Mouse (Mus musculus) kidney, postnatal 36 days (tissue): Measurements from ENCODE around the gene Crebrf.

ENCODE experiments used
- DNase-seq, 2 experiments: peaks; one replicate each; pipeline ENCODE4 v3.0.0; 2021 to 2022; ENCODE audit warnings: mixed read lengths in 2 of 2

Gene Crebrf

GRCm38 (mm10) chr17:26715271-26715758, at the start of gene Crebrf:
Gene Crebrf, plus strand, starts transcription at chr17:26715650.
- peak; percentile 99 for DNase-seq

DNA sequence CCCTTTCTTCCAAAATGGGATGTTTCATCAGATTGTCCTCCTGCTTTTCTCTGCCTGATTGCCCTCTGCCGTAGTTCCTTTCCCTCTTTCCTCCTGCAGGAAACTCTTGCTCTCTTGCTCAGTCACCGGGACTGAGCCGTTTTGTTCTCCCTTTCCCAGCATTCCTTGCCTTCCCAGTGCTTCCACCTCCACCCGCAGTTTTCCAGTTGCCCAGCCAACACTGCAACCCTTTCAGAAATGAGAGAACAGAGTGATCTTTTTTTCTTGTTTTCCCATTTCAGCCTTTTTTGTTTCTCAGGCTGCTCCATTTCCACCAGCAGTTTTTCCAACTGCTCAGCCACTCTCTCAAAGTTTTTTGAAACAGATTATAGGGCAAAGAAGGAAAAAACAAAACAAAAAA, 44.2 kb upstream of the Crebrf start:
- DNase-seq: no peak

DNA sequence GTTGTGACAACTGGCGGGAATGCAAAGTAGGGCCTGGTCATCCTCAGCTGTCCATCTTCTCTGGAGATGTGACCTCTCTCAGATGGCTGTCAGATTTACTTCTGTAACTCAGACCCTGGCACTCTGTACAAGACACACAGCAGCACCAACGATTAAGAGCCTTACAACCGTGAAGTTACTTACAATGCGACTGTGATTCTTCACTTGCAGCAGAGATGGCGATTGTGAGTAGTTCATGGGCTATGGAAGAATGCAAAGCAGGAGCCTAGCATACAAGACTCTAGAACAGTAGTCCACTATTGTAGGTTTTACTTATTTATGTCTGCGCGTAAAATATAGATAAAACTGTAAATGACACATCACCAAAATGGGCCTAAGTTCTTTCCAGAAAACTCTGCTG, 39.6 kb upstream of the Crebrf start:
- DNase-seq: no peak

GRCm38 (mm10) chr17:26676252-26676615, 39.2 kb upstream of the Crebrf start:
- peak; percentile 94 to 96 for DNase-seq

DNA sequence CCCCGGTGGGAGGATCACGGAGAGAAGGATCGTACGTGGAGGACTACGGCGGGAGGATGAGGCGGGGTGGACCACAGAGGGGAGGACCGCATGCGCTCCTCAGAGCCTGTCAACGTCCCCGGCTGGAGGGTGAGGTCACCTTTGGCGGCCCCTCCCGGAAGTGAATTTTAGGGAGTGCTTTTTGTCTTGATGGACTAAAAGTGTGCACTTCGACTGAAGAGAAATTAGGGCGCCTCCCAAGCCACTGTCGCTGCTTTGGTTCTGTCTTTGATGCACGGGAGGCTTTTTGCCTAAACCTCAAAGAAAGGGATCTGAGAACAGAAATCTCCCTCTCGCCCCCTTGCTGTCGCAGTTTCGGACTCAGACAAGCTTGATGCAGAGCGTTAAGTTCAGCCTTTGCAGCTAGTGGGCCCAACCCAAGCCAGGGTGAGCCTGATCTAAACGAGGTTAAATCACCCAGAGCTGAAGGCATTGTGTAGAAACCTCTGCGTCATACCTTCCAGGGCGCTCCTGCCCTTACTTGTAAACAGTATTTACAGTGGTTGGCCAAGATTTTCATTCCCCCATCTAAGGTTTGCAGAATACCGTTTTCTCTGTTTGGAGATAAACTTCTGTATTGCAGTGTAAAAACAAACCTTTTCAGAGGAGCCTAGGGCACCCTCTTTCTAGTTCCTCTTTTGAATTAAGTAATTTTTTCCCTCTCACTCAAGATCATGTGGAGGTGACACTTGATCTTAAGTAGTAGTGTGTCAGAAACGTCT, 38.7 kb upstream of the Crebrf start:
- peak; percentile 70 for DNase-seq

DNA sequence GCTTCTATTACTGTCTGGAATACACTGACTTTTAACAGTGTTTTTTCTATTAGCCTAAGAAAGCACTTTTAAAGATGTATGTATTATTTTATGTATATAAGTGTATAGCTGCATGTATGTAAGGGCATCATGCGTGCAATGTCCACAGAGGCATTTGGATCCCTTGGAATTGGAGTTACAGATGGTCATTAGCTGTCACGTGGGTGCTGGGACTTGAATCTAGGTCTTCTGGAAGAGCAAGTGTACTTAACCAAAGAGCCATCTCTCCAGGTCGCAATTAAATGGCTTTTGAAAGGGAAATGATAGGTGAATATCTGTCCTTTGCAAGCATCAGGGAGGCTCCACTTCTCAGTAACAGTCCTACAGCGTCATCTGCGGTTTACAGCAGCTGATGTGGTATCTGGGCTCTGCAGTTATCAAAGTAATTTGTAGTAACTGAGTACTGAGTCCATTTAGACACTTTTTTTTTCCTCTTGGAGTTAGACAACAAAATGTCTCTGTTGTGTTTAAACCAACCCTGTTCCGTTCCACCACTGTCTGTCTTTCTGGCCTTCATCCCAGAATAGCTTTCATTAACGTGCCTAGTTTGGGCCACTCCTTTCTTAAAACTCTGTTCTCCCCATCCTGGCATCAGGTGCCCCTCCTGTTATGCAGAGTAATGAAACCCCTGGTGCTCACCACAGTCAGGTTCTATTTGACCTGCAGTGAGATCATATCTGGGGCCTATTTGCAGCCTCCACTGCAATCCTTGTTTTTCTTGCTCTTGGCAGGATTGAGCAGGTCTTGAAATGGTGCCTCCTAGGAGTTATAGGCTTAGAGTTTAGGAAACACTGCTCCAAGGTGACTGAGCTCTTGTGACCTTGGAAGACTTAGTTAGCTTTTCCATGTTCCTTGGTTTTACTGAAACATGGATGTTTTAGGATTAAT, 37.5 kb upstream of the Crebrf start:
- DNase-seq: peak; percentile 32 to 57

GRCm38 (mm10) chr17:26681276-26681675, 34.2 kb upstream of the Crebrf start:
- no peak for DNase-seq

DNA sequence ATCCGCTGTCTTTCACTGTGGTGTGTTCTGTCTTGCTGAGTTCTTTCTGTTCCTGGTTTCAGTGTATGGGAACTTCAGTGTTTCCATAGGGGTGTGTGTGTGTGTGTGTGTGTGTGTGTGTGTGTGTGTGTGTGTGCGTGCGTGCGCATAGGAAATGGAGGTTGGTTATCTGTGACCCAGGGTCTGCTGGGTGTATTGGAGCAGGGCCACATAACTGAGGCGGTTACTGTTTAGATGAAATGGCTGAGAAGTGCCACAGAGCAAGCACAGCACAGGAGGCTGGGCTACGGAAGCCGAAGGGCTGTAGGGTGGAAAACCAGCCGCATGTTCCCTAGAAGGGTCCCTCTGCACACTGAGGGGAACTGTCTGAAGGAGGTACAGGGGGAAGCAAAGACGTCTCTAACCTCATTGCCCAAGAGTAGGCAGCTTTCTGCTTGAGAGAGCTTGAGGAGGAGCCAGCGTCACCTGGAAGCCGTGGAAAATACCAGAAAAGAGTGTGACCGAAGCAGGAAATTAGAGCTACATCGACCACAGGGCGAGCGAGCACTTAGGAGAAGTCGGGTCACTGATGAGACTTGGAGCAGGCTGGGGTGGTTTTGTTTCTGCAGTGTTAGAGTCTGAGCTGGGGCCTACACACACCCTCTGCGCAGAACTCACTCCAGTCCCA, 29.0 kb upstream of the Crebrf start:
- DNase-seq: peak; percentile 18 to 34

- peak in 1 of 2 experiments; percentile 21 for DNase-seq
Measured at GRCm38 (mm10) chr17:26688795-26689735, 26.4 kb upstream of the Crebrf start.

DNA sequence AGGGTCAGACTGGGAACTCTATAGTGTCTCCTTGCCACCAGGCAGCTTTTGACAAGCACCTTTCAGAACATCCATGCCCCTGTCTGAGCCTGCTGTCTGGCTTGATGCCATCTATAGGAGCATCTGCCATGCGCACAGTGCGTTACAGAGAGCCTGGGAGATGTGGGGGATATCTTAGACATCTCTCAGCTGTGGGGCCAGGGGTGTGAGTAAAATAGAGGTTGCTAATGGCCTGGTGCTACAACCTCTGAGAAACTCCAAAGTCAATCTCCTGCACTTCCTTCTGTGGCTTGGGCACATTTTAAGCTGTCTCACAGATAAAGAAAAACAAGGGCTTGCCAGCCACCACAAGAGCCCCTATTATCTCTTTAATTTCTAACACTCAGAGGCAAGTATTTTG, 25.6 kb upstream of the Crebrf start:
- no peak for DNase-seq

DNA sequence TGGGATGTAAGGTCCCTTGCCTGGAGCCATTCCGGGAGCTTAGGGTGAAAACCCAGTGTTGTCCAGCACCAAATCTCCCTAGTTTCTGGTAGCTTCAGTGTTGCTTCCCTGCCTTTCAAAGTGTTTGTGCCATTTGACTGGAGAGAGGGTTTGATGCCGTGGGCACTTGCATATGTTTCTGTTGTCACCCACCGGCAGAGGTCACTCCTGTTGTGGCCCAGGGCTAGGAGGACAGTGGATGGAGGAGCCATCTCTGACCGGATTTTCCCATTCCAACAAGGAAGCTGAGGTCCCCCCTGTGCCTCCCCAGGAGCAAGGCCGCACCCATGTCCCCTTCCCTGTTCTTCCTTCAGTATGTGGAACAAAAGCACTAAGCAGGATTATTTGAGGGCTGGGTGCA, 25.2 kb upstream of the Crebrf start:
- DNase-seq: no peak

DNA sequence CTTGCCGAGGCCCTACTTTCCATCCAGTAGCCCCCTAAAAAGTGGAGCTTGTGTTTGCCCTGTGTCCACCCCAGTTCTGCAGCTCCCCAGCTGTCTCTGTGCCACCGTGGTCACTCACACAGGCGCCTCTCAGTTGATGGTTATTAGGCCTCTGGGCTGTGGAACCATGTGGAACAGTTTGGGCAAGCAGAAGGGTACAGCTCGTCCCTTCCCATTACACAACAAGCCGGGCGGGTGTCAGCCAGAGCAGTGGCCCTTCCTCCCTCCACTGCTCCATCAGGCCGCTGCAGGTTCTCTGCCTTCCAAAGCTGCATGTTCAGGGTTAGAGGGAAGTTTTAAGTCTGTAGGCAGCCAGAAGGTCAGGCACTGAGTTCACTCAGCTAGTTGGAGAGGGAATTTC, 24.3 kb upstream of the Crebrf start:
- DNase-seq: peak; percentile 46 to 56

DNA sequence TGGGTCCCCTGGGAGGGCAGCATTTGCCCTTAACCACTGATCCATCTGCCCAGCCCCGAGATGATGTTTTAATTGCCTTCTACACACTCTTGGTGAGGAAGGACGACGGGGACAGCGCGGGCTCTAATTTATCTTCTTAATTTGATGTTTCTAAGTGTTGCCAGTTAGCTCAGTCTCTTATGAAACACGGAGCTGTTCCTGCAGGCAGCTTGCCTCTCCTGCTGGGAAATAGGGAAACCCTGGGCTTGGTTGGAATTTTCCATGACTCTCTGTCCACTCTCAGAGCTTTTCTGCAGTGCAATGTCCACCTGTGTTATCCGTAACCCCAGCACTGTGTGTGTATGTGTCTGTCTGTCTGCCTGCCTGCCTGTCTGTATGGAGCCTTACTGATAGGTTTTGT, 22.0 kb upstream of the Crebrf start:
- peak in 1 of 2 experiments; percentile 22 for DNase-seq

DNA sequence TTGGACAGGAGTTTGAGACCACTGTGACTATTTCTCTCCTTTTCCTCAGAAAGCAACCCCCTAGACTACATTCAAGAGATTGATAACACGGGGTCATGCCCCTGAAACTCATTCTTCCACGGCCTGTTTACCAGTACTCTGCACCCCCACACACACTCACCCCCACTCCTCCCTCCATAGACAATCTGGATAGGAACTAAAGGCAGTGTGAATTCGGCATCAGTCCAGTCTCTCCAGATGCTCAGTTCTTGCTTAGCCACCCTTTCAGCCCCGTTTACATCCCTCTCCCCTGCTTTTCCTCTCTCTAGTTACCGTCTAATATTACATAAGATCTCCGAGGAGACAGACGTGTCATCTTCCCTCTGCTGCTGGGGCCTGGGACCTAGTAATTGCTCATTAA, 21.3 kb upstream of the Crebrf start:
- DNase-seq: no peak

GRCm38 (mm10) chr17:26695193-26695592, 20.3 kb upstream of the Crebrf start:
- DNase-seq: no peak

- peak in 1 of 2 experiments; percentile 54 for DNase-seq
Measured at GRCm38 (mm10) chr17:26698846-26699245, 16.6 kb upstream of the Crebrf start.

- peak; percentile 39 to 67 for DNase-seq
Measured at GRCm38 (mm10) chr17:26699819-26700616, 15.4 kb upstream of the Crebrf start.

- DNase-seq: no peak
Measured at GRCm38 (mm10) chr17:26701565-26701964, 13.9 kb upstream of the Crebrf start.

- no peak for DNase-seq
Measured at GRCm38 (mm10) chr17:26702621-26703020, 12.8 kb upstream of the Crebrf start.

- DNase-seq: no peak
Measured at GRCm38 (mm10) chr17:26703671-26704070, 11.8 kb upstream of the Crebrf start.
